Mouse (Mus musculus): ENCODE results near the gene 2010111I01Rik.

DNA sequence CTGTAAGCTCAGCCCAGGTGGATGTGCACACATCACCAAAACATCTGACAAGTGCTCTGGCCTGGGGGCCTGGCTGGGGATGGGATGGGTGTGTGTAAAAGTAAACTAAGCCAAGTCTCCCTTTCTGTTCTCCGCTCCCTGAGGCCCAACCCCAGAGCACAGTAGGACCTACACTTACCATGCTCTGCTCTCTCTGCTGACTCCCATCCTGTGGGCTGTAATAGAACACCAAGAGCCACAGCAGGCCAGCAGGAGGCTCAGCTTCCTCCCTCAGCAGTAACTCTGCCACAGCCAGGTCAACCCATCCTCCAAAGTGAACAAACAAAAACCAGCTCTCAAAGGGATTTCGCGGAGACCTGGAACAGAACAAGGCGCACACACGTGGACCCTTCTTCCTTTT, 357.0 kb downstream of the 2010111I01Rik start:
- TF ChIP-seq ZKSCAN1 (IDR thresholded peaks at IDR 0.05; ENCODE audit: borderline replicate concordance, low read depth, low read length) (no peak), CTCF (conservative IDR thresholded peaks at IDR 0.05 in 1 of 2, IDR thresholded peaks at IDR 0.05 in 1 of 2; ENCODE audit: low read depth in 2 of 2, low read length in 2 of 2) (no peak), EP300 (IDR thresholded peaks at IDR 0.05; ENCODE audit: low read length) (no peak), USF1 (IDR thresholded peaks at IDR 0.05; ENCODE audit: low read depth, low read length) (no peak), ELF1 (IDR thresholded peaks at IDR 0.05; ENCODE audit: low read depth, low read length) (no peak), ZC3H11A (IDR thresholded peaks at IDR 0.05; ENCODE audit: low read depth, low read length) (no peak), HCFC1 (IDR thresholded peaks at IDR 0.05; ENCODE audit: low read depth, low read length) (no peak), RAD21 (IDR thresholded peaks at IDR 0.05; ENCODE audit: low read depth, low read length) (no peak), E2F4 (IDR thresholded peaks at IDR 0.05; ENCODE audit: insufficient replicate concordance, low read depth, low read length) (no peak), IRF4 (IDR thresholded peaks at IDR 0.05; ENCODE audit: low read depth, low read length) (no peak), POLR2AphosphoS2 (IDR thresholded peaks at IDR 0.05; ENCODE audit: low read depth, low read length) (no peak), MAX (IDR thresholded peaks at IDR 0.05; ENCODE audit: low read length) (no peak), JUN (IDR thresholded peaks at IDR 0.05; ENCODE audit: insufficient read depth, low read depth, low read length) (no peak), GABPA (IDR thresholded peaks at IDR 0.05; ENCODE audit: insufficient replicate concordance, low read depth, low read length) (no peak)

Data from CH12.LX (cell line).